Mouse (Mus musculus) embryonic facial prominence, embryonic 15.5 days (tissue): ENCODE data around the gene Il6ra. TPM values are rescaled to one million over a fixed set of nuclear protein-coding genes. Genes with fewer than 3 reads are reported as not detected.
A peak's percentile ranks its signal among the peaks of the same experiment; 100 is the strongest.

ENCODE experiments used
- ATAC-seq: fragments of 200-750 bp; cut with Nextera tagmentation; 2 replicates; pipeline ENCODE4 v1.8.0; 2017; ENCODE audit warnings: low read depth, moderate TSS enrichment; ENCODE audit not compliant: insufficient number of reproducible peaks, low FRiP score, low TSS enrichment
- H3K27ac ChIP-seq: fragments of 300-500 bp; sonication (generic); replicated peaks from 2 replicates; pipeline ENCODE4 v1.5.1; 2015; ENCODE audit warnings: mild to moderate bottlenecking, inconsistent platforms
- H3K27me3 ChIP-seq: fragments of 300-500 bp; sonication (generic); 2 replicates; pipeline ENCODE4 v1.6.1; 2015; ENCODE audit warnings: inconsistent platforms
- H3K36me3 ChIP-seq: fragments of 300-500 bp; sonication (generic); 2 replicates; pipeline ENCODE4 v1.6.1; 2015; ENCODE audit warnings: mild to moderate bottlenecking, inconsistent platforms
- H3K4me1 ChIP-seq: fragments of 300-500 bp; sonication (generic); 2 replicates; pipeline ENCODE4 v1.6.1; 2015; ENCODE audit warnings: inconsistent platforms
- H3K4me2 ChIP-seq: fragments of 300-500 bp; sonication (generic); replicated peaks from 2 replicates; pipeline ENCODE4 v1.6.1; 2015; ENCODE audit warnings: mild to moderate bottlenecking, inconsistent platforms
- H3K4me3 ChIP-seq: fragments of 300-500 bp; sonication (generic); replicated peaks from 2 replicates; pipeline ENCODE4 v1.5.1; 2015; ENCODE audit warnings: mild to moderate bottlenecking, inconsistent platforms
- H3K9ac ChIP-seq: fragments of 300-500 bp; sonication (generic); 2 replicates; pipeline ENCODE4 v1.6.1; 2015; ENCODE audit warnings: inconsistent platforms
- H3K9me3 ChIP-seq: fragments of 300-500 bp; sonication (generic); replicated peaks from 2 replicates; pipeline ENCODE4 v1.6.1; 2016; ENCODE audit warnings: inconsistent platforms
- WGBS: fragments of 180-500 bp; shearing (Covaris S2); methylation state at CpG from one replicate; pipeline ENCODE4 v1.1.7; 2015; 5-methylcytosine and 5-hydroxymethylcytosine counted together
- polyA plus RNA-seq: library from polyadenylated mRNA; unstranded; fragments of >200 nt; fragmentation: Nextera tagmentation; extraction: Ambion mirVana; gene quantifications from 2 replicates; pipeline ENCODE4 v1.2.1, GENCODE M21; 2015

The Il6ra gene
- polyA plus RNA-seq, 1 experiment from 2014 or later: 3.4 TPM

DNA sequence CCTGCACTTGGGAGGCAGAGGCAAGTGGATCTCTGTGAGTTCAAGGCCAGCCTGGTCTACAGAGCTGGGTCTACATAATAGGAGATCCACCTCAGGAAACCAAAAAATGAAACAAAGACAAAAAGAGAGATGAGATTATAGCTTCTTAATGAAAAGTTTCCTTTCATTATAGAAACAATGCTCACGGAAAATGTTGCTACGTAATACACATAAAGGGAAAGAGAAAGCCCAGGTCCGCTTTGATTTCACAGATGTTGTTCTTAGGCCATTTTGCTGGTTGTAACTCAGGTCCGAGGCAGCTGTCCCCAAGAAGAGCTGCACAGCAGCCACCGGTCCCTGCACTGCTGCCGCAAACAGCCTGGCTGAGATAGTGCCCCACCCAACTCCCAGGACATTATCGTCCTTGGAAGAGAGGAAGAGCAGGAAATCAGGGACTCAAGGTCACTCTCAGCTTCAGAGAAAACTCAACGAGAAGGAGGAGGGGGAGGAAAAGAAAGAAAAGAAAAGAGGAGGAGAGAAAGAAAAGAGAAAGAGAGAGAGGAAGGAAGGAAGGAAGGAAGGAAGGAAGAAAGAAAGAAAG is 50.7 kb downstream of the Il6ra start:
- Histone ChIP-seq H3K9ac (no peak overlapping the region), H3K36me3 (no peaks in the 10 kb centered on the region), H3K27me3 (no peaks in the 10 kb centered on the region; the same call in 1 of the 2 replicates)

DNA sequence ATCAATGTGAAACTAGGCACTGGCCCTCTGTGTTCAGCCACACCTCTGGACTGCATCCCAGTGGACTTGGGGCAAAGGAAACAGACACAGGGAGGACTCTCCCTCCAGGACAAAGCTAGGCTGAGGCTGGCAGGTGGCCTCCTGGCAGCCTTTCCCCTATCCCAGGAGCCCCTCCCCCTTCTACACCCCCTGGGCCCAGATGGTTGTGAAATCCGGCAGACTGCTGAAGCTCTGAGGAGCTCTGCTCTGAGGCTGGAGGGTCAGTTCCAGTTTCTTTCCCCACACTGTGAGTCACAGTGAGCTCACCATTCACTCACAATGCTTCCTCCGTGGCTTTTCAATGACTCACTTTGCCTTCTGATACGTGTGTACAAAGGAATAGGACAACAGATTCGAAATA is 51.9 kb downstream of the Il6ra start:
- Histone ChIP-seq H3K36me3 (no peaks in the 10 kb centered on the region), H3K9ac (no peak overlapping the region), H3K27ac (peak overlapping the region; percentile 28; the same call in 1 of the 2 replicates), H3K9me3 (no peaks in the 10 kb centered on the region), H3K4me3 (no peak overlapping the region), H3K4me2 (no peak overlapping the region), H3K27me3 (no peaks in the 10 kb centered on the region; the same call in 1 of the 2 replicates), H3K4me1 (peaks cover 8% of the 10 kb centered on the region)
- peak; percentile 65; the same call in 1 of the 2 replicates for ATAC-seq
- 18% methylated on average over 4 of the region's 4 CpGs for WGBS

More for the DNA sequence above, 50.7 kb downstream of the Il6ra start:
- H3K4me1 ChIP-seq: peaks cover 13% of the 10 kb centered on the region
- no peak overlapping the region for H3K27ac ChIP-seq
- ATAC-seq: no peak
- no peak overlapping the region for H3K4me2 ChIP-seq
- 78% methylated on average over 8 of the region's 8 CpGs for WGBS
- H3K9me3 ChIP-seq: no peaks in the 10 kb centered on the region
- H3K4me3 ChIP-seq: no peak overlapping the region

DNA sequence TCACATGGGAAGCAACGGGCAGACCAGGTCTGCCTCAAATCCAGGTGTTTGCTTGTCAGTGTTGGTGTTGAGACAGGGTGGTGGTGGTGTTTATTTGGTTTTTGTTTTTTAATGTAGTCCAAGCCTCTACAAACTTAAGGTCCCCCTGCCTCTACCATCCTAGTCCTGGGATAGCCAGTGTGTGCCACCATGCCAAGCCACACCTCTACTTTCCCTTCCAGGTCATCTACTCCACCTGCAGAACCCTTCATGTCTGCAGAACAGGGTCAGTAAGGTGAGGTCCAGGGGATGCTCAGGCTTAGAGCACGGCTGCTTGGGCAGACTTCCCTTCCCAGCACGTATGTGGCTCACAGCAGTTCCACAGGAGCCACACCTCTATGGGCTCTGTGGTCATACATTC is 52.7 kb downstream of the Il6ra start:
- H3K9ac ChIP-seq: no peak overlapping the region

DNA sequence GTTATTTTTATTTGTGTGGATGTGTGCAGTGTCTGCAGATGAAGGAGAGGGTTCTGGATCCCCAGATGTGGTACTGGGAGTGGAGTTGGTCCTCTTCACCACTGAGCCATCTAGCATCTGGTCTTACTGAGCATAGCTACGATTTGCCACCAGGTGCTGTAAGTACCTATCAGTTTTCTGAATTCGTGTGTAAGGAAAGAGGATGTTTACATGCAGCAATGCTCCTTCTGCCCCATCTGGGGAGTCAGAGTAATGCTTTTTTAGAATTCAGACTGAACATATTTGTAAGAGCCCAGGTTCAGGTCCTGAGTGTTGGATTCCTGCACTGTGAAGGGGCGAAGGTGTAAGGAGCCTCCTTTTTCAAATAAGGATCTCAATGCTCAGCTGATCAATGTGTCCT is 53.1 kb downstream of the Il6ra start:
- no peak overlapping the region for H3K27ac ChIP-seq
- 56% methylated on average over 3 of the region's 3 CpGs for WGBS
- no peak for ATAC-seq
- no peaks in the 10 kb centered on the region for H3K9me3 ChIP-seq
- no peak overlapping the region for H3K4me2 ChIP-seq
- no peak overlapping the region for H3K4me3 ChIP-seq
- H3K4me1 ChIP-seq: peaks cover 4% of the 10 kb centered on the region
- H3K36me3 ChIP-seq: no peaks in the 10 kb centered on the region
- no peak overlapping the region for H3K9ac ChIP-seq
- H3K27me3 ChIP-seq: no peaks in the 10 kb centered on the region; the same call in 1 of the 2 replicates

More for the DNA sequence above, 52.7 kb downstream of the Il6ra start:
- WGBS: 62% methylated on average over 3 of the region's 3 CpGs
- Histone ChIP-seq H3K27me3 (no peaks in the 10 kb centered on the region; the same call in 1 of the 2 replicates), H3K4me2 (no peak overlapping the region), H3K4me3 (no peak overlapping the region), H3K9me3 (no peaks in the 10 kb centered on the region), H3K36me3 (no peaks in the 10 kb centered on the region), H3K27ac (no peak overlapping the region), H3K4me1 (peaks cover 8% of the 10 kb centered on the region)
- no peak for ATAC-seq

DNA sequence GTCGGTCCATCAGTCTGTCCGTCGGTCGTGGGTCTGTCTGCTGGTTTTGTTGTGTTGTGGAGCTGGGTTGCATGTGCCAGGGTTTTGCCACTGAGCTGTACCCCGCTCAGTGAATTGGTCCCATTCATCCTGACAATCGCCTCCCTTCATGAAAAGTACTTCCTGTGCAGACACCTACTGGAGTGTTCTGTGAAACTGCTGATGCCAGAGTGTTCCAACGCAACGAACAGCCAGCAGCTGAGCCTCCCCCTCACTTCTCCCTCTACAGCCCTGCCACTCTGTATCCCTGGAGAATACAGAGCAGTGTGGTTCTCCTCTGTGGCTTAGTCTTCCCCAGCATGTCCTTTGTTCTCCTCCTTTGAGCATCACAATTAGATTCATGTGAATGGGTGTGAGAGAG is 54.1 kb downstream of the Il6ra start:
- H3K27ac ChIP-seq: no peak overlapping the region
- WGBS: 68% methylated on average over 8 of the region's 8 CpGs
- H3K4me2 ChIP-seq: no peak overlapping the region
- H3K36me3 ChIP-seq: no peaks in the 10 kb centered on the region
- H3K9me3 ChIP-seq: no peaks in the 10 kb centered on the region
- no peaks in the 10 kb centered on the region; the same call in 1 of the 2 replicates for H3K27me3 ChIP-seq
- no peak for ATAC-seq
- no peak overlapping the region for H3K4me3 ChIP-seq
- H3K9ac ChIP-seq: no peak overlapping the region
- peaks cover 4% of the 10 kb centered on the region for H3K4me1 ChIP-seq

DNA sequence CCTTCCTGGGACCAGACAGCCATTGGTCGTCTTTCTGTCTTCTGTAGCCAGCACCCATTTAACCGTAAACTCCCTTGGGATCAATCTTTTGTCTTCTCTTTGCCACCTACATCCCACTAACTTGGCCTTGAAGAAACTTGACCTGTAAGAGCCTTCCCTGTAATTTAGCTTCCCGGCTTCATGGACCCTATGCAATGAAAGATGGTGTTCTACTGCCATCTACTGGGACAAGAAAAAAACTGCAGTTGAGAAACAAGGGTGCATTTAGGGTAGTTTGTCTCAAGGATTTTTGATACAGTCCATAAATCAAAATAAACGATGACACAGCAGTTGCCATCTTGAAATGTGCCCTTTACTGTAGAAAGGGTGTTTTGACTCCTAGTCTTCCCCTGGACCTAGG is 54.9 kb downstream of the Il6ra start:
- WGBS: 11% methylated on average over 4 of the region's 4 CpGs
- no peak overlapping the region for H3K27ac ChIP-seq
- no peaks in the 10 kb centered on the region for H3K9me3 ChIP-seq
- ATAC-seq: no peak
- H3K4me3 ChIP-seq: no peak overlapping the region
- no peak overlapping the region for H3K9ac ChIP-seq
- H3K36me3 ChIP-seq: no peaks in the 10 kb centered on the region
- H3K27me3 ChIP-seq: no peaks in the 10 kb centered on the region; the same call in 1 of the 2 replicates
- no peak overlapping the region for H3K4me2 ChIP-seq
- peaks cover 4% of the 10 kb centered on the region for H3K4me1 ChIP-seq

DNA sequence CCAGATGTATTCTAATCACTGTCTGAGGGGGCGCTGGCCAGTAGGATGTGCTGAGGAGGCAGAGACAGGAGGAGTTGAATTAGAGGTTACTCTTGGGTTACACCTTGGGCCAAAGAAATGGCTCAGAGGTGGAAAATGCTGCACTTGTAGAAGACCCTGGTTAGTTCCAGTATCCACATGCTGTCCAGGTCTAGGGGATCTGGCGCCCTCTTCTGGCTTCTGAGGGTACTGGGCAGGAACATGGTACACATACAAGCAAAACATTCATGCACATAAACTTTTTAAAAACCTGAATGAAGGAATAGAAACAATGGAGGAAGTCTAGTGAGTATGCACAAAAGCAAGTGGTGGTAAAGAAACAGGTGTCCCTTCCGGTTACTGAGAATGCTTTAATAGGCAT is 55.6 kb downstream of the Il6ra start:
- no peaks in the 10 kb centered on the region; the same call in 1 of the 2 replicates for H3K27me3 ChIP-seq
- H3K4me2 ChIP-seq: no peak overlapping the region
- H3K9ac ChIP-seq: no peak overlapping the region
- WGBS: 88% methylated on average over 3 of the region's 3 CpGs
- H3K27ac ChIP-seq: no peak overlapping the region
- peaks cover 4% of the 10 kb centered on the region for H3K4me1 ChIP-seq
- H3K4me3 ChIP-seq: no peak overlapping the region
- no peak for ATAC-seq
- no peaks in the 10 kb centered on the region for H3K9me3 ChIP-seq
- no peaks in the 10 kb centered on the region for H3K36me3 ChIP-seq

DNA sequence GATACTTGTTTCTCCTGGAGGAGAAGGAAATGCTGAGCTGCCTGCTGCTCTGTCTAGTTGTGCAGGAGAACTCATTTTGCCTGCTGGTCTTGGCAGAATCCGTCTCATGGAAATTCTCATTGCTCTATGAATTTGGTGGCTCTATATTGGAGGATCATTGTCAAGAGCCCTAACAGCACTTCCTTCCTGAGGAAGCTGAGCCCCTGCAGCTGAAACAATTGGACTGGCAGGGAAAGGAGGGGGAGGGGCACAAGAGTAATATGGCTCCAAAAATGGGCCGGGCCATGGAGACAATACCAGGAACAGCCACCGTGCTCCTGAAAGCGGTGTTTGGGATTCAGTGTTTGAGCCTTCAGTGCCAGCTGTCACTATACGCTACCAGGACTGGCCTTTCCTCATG is 59.2 kb downstream of the Il6ra start:
- Histone ChIP-seq H3K4me3 (no peak overlapping the region), H3K4me1 (no peaks in the 10 kb centered on the region), H3K9ac (no peak overlapping the region), H3K27ac (0 out of 2 replicates have a peak overlapping the region, but pooled peaks have one; percentile 28), H3K27me3 (no peaks in the 10 kb centered on the region; the same call in 1 of the 2 replicates), H3K36me3 (no peaks in the 10 kb centered on the region), H3K9me3 (no peaks in the 10 kb centered on the region), H3K4me2 (no peak overlapping the region)
- 73% methylated on average over 5 of the region's 5 CpGs for WGBS
- no peak for ATAC-seq

DNA sequence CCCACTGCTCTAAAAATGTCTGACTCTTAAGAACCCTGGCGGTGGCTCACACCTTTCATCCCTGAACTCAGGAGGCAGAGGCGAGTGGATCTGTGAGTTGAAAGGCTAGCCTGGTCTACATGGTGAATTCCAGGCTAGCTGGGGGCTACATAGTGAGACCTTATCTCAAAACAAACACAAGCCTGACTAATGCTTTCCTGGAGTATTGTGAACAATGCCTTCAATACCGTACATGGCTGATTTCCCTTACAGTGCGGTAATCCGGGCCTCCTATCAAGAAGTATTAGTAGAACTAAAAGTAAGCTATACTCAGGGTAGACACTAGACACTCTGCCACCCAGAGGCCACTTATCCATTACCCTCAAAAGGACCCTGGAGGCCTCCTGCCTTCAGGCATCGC is 64.9 kb downstream of the Il6ra start:
- no peak for ATAC-seq
- no peak overlapping the region for H3K4me3 ChIP-seq
- H3K27me3 ChIP-seq: no peaks in the 10 kb centered on the region
- no peak overlapping the region for H3K9ac ChIP-seq
- H3K36me3 ChIP-seq: no peaks in the 10 kb centered on the region
- 0 out of 2 replicates have a peak, but pooled peaks cover 2% of the 10 kb centered on the region for H3K4me1 ChIP-seq
- H3K9me3 ChIP-seq: no peaks in the 10 kb centered on the region
- no peak overlapping the region for H3K4me2 ChIP-seq
- 86% methylated on average over 6 of the region's 6 CpGs for WGBS
- H3K27ac ChIP-seq: no peak overlapping the region; the same call in 1 of the 2 replicates

DNA sequence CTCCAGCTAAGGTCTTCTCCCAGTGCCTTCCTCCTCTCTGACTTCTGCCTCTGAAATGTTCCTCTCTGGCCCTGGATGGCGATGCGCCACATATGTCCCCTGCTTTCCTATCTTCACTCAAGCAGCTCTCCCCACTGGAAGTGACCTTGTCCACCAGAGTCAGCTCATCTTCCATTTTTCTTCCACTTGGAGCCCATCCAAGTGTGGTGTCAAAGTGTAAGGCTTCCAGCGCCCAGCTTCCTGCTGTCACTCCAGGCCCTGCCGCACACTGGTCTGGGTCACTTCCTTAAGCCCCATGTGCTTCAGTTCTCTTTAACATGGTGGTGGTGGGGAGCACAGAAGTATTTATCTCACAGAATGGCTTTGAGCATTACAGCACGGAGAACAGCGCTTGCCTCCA is 65.4 kb downstream of the Il6ra start:
- H3K9ac ChIP-seq: no peak overlapping the region
- no peak overlapping the region for H3K4me3 ChIP-seq
- H3K36me3 ChIP-seq: no peaks in the 10 kb centered on the region
- H3K4me1 ChIP-seq: 0 out of 2 replicates have a peak, but pooled peaks cover 4% of the 10 kb centered on the region
- ATAC-seq: no peak
- no peak overlapping the region for H3K4me2 ChIP-seq
- H3K9me3 ChIP-seq: no peaks in the 10 kb centered on the region
- no peak overlapping the region; the same call in 1 of the 2 replicates for H3K27ac ChIP-seq
- WGBS: 84% methylated on average over 6 of the region's 6 CpGs
- H3K27me3 ChIP-seq: no peaks in the 10 kb centered on the region

DNA sequence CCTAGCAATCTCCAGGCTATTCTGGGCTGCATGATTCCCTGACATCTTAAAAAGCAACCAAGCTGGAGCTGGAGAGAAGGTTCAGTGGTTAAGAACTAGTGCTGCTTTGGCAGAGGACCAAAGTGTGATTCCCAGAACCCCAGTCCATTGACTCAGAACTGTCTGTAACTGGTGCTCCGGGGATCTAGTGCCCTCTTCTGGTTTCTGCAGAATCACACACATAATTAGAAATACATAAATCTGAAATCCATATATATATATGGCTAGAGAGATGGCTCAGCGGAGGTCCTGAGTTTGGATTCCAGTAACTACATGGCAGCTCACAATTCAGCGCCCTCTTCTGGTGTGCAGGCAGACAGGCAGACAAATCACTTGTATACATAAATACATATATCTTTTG is 65.9 kb downstream of the Il6ra start:
- ATAC-seq: no peak
- Histone ChIP-seq H3K9ac (no peak overlapping the region), H3K4me1 (0 out of 2 replicates have a peak, but pooled peaks cover 4% of the 10 kb centered on the region), H3K4me2 (no peak overlapping the region), H3K27me3 (no peaks in the 10 kb centered on the region), H3K27ac (no peak overlapping the region), H3K4me3 (no peak overlapping the region), H3K9me3 (no peaks in the 10 kb centered on the region), H3K36me3 (no peaks in the 10 kb centered on the region)
- 84% methylated on average over 3 of the region's 3 CpGs for WGBS

DNA sequence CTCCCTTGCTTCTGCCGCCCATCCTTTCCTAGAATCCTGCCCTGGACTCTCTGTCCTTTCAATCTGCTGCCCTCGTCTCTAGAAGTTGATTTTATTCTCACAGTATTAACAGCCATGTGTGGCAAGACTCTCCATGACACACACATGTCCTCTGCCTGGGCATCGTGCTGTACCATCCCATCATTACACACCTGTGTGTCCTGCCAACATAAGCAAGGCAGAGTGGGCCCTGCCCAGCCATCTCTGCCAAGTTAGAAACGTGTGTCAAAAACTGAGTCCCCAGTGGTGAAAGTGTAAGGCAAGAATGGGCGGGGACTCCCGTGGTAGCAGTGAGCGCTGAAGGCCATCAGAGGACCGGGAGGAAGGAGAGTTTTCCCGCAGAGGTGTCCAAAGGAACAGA is 67.2 kb downstream of the Il6ra start:
- no peak for ATAC-seq
- H3K9ac ChIP-seq: no peak overlapping the region
- H3K27me3 ChIP-seq: no peaks in the 10 kb centered on the region
- H3K36me3 ChIP-seq: no peaks in the 10 kb centered on the region
- no peak overlapping the region for H3K4me2 ChIP-seq
- 77% methylated on average over 9 of the region's 9 CpGs for WGBS
- H3K4me1 ChIP-seq: 0 out of 2 replicates have a peak, but pooled peaks cover 4% of the 10 kb centered on the region
- no peaks in the 10 kb centered on the region for H3K9me3 ChIP-seq
- H3K4me3 ChIP-seq: no peak overlapping the region
- no peak overlapping the region for H3K27ac ChIP-seq
